Mouse (Mus musculus): Measurements from ENCODE around the gene Cfdp1.

Cfdp1 gene

DNA sequence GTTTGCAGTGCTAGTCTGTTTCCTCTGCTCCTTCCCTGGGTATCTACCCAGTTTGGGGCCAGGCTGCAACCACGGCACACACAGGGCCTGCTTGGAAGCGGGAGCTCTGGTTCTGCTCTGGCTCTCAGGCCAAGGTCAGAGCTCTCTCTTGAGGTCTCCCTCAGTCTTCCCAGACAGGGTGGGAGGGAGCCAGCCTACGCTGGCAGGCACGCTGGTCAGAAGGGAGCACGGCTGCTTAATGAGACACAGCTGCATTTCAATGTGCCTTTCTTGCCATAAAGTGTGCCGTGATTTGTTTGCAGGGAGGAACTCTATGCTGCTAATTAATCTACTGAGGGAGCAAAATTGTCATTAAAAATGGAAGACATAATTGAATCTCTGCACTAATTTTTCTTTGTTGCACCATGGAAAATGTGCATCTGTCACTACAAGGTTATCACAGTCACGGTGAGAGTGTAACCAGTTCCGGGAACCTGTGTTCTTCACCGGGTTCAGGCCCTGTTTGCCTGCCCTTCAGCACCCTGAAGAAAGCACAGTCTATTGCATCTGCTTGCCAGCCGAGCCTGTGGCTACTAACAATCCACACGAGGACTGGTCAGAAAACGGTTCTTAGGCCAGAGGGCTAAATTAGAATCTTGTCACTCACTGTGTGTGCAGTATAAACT, 84.2 kb downstream of the Cfdp1 start:
- DNase-seq (ENCODE audit: low spot score in 2 of 2) = no peak

DNA sequence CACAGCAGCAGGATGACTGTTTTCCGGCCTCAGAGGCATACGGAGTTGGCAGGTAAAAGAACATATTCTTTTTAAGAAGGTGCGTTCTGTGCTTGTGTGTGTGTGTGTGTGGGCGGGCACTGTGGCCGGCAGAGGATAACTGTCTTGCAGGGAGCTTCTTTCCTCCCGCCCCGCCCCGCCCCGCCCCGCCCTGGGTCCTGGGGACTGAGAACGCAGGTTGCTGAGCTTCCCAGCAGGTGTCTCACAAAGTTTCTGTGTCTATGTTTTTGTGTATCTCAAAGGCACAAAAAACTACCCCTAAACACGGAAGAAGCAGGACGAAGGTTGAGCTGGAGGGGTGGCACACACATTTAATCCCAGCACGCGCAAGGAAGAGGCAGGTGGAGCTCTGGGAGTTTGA, 84.8 kb downstream of the Cfdp1 start:
- no peak for DNase-seq (ENCODE audit: low spot score in 2 of 2)

DNA sequence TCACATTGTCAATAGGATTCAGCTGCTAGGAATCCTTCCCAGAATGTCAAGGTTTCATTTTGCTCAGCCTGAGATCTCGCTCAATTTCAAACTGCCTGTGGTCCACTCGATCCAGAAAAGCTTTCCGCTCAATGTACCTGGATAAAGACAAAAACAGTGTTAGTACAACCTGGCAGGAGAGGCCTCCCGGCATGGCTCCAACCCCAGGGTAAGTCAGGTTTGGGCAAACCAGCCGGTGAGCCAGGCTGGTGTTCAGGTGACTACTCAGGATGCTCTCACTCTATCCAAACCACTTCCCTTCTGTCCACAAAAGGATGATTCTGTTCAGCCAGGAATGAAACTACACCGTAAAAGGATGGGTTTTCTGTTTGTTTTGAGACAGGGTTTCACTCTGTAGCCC, 85.4 kb downstream of the Cfdp1 start:
- DNase-seq (ENCODE audit: low spot score in 2 of 2) = no peak

DNA sequence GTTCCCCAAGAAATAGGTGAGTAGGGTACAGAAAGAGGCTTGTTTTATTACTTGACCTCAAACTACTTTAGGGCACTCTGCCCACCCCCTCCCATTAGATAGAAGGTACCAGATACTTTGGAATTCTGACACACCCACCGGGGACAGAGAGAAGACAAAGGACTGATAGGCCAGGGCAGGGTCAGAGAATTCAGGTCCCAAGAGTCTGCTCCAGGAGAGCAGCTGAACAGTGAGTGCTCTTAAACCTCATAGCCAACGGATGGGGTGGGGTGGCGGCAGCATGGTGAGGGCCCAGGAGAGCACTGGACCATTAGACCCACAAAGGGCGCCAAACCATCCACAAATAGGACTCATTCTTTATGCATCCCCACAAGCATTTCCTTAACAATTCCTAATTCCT, 88.5 kb downstream of the Cfdp1 start:
- DNase-seq (ENCODE audit: low spot score in 2 of 2) = no peak

DNA sequence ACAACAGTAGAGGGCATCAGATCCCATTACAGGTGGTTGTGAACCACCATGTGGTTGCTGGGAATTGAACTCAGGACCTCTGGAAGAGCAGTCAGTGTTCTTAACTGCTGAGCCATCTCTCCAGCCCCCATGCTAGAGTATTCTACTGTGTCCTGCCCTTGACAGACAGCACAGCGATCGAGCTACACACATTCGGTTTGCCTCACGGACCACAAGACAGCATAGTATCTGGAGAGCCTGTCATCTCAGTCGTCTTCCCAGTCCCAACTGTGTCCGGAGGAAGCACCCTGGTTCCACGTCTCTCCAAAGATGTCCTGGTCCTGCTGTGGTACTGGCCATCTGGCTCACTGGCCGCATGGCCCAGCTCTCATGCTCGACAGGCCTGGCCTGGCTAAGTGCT, 89.0 kb downstream of the Cfdp1 start:
- no peak for DNase-seq (ENCODE audit: low spot score in 2 of 2)

DNA sequence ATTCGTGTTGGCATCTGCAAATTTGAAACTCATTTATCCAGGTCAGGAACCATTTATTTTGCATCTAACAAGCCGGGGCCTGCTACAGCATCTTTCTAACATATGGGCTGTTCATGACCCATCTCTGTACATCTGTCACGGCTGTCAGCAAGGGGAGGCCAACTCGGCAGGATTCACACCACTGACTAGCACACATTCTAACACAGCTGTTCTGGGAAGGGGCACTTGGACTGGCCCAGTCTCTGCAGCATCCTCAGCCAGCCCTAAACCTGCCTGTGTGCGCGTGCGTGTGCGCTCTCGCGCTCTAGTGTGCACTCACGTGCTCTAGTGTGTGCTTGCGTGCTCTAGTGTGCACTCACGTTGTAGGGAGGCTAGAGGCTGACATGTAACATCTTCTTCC, 93.4 kb downstream of the Cfdp1 start:
- no peak for DNase-seq (ENCODE audit: low spot score in 2 of 2)

DNA sequence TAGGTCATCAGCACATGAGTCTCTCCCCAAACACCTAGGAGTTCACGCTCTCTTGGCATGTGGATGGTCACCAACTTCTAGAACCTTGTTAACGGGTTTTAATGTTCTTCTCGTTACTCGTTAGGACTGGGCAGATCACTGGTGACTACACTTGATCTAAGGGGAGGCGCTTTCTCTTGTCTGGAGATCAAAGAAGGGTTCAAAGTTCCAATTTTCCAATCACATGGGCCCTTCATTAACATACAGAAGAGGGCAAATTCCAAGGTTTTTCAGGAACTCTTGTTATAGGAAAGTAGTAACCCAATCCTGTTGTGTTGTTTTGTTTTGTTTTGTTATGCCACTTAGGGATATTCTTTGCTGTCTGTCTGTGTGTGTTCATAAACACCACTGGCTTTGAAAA, 95.3 kb downstream of the Cfdp1 start:
- DNase-seq (ENCODE audit: low spot score in 2 of 2) = no peak

DNA sequence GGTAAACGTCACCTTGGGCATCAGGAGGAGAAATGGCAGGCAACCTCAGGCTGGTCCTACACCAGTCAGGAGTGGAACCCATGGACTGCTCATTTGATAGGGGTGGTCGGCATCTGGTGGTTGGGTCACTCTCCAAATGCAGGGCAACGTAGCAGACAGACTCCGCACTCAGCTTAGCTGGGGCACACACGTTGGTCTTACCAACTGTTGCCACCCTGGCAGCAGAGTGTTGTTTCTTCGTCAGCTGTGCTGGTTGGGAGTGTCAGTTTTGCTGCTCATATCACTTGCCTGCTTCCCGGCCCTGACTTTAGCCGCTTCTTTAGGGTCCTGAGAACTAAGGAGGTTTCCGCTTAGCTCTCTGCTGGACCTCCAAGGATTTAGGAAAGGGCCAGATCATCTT, 96.5 kb downstream of the Cfdp1 start:
- DNase-seq (ENCODE audit: low spot score in 2 of 2) = no peak

DNA sequence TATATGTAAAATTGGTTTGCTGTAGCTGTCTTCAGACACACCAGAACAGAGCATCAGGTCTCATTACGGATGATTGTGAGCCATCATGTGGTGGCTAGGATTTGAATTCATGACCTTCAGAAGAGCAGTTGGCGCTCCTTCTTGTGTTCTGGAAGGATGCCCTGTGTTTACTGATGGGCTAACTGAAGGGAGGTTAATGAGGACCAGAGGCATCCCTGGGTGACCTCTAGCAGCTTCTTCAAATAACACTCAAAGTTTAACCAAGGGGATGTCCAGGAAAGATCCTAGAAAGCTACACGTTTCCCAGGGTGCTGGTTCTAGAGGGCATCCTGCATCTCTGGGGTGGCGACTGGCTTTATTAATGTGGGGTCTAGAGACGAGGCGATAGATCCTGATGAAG, 99.4 kb downstream of the Cfdp1 start:
- no peak for DNase-seq (ENCODE audit: low spot score in 2 of 2)

DNA sequence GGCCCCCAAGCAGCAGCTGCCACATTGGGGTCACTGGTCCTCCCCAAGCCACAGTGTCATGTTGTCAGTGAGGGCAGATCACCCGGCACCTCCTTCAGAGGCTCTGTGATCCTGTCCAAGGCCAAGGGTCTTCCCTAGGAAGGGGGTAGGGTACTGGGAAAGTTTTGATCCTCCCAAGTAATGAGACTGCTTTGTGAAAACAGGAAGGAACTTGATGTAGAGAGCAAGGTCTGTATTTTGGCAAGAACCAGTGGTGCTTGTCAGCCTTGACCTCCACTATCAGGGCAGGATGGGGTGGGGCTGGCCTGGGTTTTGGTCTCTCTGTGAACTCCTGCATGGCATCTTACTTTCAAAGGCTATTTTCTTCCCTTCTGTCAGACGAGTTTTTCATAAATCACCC, 100.0 kb downstream of the Cfdp1 start:
- DNase-seq (ENCODE audit: low spot score in 2 of 2) = no peak

DNA sequence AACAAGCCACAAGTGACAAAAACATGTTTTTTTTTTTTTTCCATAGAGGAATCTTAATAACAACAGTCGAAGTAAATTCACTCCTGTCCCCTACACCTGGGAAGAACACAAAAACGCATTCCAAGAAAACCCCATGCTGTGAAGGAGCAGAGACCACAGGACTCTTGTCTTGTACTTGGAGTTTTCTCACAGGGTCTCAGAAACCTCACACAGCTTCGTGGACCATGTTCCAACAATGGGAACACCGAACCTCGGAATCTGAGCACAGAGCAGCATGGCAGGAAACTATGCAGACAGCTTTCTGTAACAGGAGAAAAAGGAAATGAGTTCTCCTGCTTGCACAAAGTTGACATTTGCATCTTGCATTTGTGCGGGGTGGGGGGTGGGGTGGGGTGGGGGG, 105.3 kb downstream of the Cfdp1 start:
- no peak for DNase-seq (ENCODE audit: low spot score in 2 of 2)

DNA sequence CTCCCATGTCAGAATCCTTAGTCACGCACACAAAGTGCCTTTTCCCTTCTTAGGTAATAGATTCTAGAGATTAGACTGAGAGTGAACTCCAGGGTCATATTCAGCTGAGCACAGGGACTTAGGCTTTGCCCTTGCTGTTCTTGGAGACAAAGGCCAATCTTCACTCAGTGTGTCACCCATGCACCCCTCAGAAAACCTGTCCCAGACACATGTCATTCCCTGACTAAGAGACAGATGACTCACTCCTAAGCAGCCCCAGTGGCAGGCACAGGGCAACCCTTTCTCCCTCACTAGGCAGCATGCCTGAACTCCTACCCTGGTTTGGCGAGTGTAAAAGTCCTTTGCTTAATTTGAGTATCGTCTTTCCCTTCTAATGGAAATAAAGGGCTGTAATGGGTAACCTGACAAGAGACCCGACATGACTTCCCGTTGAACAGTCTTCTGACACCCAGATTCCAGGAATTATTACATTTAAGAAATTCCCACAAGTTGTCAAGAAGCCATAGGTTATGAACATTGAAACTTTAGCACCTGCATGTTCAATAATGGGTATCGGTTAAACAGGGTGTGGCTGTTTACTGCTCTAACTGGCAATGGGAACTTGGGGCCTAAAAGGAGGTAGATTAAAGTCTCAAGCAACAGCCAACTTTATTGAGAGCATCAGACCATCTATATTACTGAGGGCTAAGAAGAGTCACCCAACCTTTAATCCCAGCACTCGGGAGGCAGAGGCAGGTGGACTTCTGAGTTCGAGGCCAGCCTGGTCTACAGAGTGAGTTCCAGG, 106.0 kb downstream of the Cfdp1 start:
- no peak for DNase-seq (ENCODE audit: low spot score in 2 of 2)

DNA sequence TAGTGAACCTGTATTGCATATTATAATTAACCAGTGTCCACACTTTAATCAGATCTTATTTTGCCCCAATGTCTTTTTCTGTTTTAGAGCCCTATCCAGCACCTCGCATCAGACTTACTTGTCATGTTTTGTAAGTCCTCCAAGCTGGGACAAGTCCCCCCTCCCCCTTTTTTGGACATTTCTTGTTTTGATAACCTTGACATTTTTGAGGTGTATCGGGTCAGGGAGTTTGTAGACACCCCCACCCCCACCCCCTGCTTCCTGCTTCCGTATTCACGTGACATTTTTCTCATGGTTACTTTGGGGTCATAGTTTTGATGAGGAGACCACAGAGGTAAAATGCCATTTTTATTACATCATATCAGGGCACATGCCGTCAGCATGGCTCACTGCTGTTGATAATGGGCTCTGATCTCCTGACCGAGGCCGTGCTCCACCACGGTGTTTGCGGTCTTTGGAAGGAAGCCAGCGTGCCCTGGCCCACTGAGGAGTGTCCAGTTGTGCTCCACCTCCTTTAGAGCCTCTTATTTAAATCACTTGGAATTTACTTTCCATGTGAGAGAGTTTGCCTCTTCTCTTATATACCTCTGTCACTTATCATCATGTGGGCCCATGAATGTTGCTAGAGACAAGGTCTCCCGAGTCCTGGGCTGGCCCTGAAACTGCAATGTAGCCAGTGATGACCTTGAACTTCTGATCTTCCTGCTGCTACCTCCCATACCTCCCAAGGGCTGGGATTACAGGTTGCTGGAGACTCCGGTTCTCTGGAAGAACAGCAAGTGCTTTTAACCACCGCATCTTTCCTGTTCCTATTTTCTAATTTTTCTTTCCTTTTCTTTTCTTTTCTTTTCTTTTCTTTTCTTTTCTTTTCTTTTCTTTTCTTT, 107.3 kb downstream of the Cfdp1 start:
- no peak for DNase-seq (ENCODE audit: low spot score in 2 of 2)

DNA sequence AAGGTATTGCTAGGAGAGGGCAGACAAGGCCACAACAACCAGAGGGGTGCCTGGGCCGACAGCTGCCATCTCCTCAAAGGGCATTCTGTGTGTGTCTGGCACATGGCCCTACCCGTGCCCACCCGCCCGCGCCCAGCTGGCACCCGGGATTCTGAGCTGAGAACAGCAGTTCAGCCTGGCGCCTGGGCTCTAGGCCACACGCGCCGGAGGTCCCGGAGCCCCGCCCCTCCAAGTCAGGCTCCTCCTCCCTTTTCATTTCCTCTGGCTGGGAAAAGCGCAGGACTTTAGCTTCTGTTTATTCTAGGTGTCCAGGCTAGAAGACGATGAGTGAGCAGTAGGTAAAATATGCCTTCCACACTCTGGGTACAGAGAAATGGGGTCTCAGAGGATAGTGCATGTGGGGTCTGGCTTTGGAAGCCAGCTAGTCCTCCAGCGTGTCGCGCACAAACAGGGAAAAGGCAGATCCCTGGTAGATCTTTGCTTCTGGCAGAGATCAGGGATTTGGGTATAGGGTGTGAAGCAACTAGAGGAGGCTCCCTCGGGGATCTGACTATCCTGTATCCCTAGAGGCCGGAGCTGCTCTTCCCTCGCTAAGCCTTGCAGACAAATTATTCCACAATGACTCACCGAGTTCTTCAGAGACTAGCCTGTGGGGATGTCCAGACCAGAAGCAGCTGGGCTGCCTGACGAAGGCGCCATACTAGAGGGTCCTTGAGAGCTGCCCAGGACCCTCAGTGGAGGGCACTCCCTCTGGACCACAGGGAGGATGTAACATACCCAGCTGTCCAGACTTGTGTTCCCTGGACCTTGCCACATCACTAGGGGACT, 108.3 kb downstream of the Cfdp1 start:
- no peak for DNase-seq (ENCODE audit: low spot score in 2 of 2)

DNA sequence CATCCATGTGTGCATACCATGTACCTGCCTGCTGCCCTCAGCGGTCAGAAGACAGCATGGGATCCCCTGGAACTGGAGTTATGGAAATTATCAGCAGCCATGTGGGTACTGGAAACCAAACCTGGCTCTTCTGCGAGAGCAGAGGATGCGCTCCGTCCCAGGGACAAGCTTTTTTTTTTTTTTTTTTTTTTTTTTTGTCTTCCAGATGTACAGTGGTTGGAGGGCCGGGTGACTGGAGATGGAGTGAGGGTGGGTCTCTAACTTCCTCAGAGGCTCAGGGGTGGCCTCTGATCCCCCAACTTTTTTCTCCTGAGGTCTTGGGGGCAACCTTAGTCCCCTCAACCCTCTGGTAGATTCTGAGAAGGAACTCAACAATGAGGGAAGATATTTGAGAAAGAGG, 109.0 kb downstream of the Cfdp1 start:
- no peak for DNase-seq (ENCODE audit: low spot score in 2 of 2)

DNA sequence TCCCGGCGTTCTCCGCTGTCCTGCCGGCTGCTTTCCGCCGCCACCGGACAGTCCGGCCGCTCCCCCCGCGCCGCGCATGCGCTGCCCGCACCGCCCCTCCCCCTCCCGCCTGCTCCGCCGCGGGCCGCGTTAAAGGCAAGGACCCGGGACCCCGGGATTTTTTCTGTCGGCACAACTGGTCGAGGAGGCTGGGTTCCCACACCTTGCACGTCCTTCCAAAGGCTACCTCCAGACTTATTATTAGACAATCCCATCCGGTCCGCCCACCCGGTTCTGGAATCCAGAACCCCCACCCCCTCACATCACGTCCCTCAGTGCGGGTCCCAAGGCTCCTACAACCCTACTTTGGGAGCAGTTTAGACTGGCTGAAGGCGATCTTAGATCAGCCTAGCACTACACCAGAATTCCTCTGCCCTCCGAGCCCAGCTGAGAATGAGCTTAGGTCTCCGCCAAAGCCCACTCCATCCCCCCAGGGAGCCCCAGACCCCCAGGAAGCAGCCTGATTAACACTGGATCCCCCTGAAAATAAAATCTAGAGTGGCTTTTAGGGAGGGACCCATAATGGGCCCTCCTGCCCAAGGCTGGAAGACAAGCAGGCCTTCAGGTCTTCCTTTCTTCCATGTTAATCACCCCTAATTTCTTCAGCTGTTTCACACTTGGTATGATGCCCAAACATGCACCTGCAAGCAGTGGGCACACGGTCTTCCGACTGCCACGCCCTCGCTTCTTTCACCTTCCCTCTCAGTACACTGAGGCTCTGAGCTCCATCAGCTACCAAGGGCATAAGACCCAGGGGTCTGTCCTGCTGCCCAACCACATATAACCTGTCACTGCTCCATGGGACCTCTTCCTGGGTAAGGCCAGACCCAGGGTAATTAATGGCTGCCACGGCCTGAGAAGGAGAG, 110.0 kb downstream of the Cfdp1 start, which contains the start of gene Bcar1:
Bcar1 (minus strand) TSS at position 18 of the 905 bp plus-strand sequence.
- no peak for DNase-seq (ENCODE audit: low spot score in 2 of 2)

DNA sequence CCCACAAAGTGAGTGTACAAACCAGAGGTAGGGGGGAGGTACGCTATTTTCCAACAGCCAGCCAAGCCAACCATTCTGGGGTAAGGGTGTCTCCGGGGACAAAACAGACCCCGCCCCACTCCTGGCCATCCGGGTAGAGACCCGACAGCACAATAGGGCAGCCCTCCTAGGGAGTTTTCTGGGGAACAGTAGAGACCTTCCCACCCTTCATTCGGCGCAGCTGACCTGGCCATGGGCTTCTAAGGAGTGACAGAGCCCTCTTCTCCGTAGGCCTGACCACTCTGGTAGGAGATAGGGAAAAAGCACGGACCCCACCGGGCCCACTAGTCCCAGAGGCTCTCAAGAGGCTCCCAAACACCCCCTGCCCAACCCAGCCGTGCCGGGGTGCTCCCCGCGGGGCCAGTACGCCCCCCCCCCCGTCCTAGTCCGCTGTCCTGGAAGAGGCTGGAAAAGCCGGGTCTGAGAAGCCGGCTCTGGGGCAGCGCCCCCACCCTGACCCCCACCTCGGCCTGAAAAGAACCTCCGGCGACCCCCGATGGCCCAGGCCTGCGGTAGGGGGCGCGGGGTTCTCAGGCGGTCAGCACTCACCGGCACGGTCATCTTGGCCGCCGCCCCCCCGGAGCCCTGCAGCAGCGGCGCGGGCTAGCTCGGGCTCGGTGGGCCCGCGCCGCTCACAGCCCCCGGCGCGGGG, 110.8 kb downstream of the Cfdp1 start:
- no peak for DNase-seq (ENCODE audit: low spot score in 2 of 2)

DNA sequence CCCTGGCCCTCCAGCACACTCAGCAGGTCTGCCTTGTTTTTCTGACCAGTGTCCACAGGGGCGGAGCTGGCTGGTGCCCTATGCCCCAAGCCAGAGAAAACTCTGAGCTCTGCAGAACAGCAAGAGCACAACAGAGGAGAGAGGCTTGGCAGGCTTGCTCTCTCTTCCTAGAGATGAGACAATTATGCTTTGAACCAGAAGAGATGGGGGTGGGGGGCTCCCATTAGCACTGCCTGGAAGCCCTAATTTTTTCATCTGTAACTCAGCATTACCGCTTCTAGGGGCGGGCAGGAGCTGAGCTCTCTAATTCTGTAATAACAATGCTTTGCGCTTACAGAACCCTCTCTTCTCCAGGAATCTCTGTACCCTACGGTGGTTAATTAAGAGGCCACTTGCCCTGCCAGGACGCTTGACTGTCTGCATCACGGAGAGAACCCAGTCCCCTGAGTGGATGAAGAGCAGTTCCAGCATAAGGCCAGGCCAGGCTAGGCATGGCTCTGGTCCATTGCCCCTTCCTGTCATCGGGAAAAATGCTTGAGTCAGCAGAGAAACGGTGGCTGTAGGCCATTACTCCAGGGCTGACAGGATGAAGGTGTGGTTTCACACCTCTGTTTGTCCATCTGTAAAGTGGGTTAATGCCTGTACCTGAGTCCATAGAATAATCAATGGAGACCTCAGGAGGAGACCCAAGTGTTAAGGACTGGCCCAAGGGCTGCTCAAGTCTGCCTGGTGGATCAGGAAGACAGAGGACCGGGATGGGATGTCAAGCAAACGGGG, 111.6 kb downstream of the Cfdp1 start:
- no peak for DNase-seq (ENCODE audit: low spot score in 2 of 2)

DNA sequence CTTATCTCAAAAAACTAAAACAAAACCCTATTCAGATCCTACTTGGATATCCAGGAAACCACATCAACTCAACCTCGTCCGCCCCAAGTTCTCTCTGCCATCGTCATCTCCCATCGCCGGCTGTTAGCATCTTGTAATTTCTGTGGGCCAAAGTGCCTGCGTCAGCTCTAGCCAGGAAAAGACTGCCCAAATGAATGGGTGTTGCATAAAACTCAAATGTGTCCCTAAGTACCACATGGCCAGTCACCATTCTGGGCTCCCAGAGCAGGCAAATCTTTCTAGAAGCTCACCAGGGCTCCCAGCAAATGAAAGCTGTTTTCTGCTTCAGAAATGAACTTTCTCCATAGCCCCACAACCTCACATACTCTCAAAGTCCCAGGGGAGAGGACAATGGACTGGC, 112.5 kb downstream of the Cfdp1 start:
- no peak for DNase-seq (ENCODE audit: low spot score in 2 of 2)

Data from spleen, postnatal 14 days (tissue).